Mouse (Mus musculus) forebrain, embryonic 11.5 days (tissue): ENCODE measurements around the gene Olfr250. TPM values are rescaled to one million over a fixed set of nuclear protein-coding genes. Genes with fewer than 3 reads are reported as not detected.
"Not testable (repeated sequence)": the region's sequence is repeated elsewhere in the genome, so short reads cannot be mapped to it uniquely, and the experiment has no call there.

ENCODE experiments used
- ATAC-seq: fragments of 200-750 bp; cut with Nextera tagmentation; replicated peaks from 2 replicates; pipeline ENCODE4 v1.8.0; 2017; ENCODE audit warnings: moderate TSS enrichment; ENCODE audit not compliant: low FRiP score
- DNase-seq: peaks from one replicate; pipeline ENCODE4 v3.0.0-alpha.2; 2017; ENCODE audit warnings: low spot score
- H3K27ac ChIP-seq: fragments of 300-500 bp; sonication (generic); 2 replicates; pipeline ENCODE4 v1.5.1; 2014; ENCODE audit warnings: low read depth, low read length
- H3K27me3 ChIP-seq: fragments of 300-500 bp; sonication (generic); 2 replicates; pipeline ENCODE4 v1.6.1; 2014; ENCODE audit warnings: mild to moderate bottlenecking, low read length, mixed read lengths; ENCODE audit not compliant: control insufficient read depth, insufficient read depth
- H3K36me3 ChIP-seq: fragments of 300-500 bp; sonication (generic); 2 replicates; pipeline ENCODE4 v1.6.1; 2014; ENCODE audit warnings: mild to moderate bottlenecking, low read length, moderate library complexity, mixed read lengths; ENCODE audit not compliant: control insufficient read depth, insufficient read depth
- H3K4me1 ChIP-seq: fragments of 300-500 bp; sonication (generic); replicated peaks from 2 replicates; pipeline ENCODE4 v1.6.1; 2014; ENCODE audit warnings: low read length, mixed read lengths; ENCODE audit not compliant: control insufficient read depth, insufficient read depth
- H3K4me2 ChIP-seq: fragments of 300-500 bp; sonication (generic); 2 replicates; pipeline ENCODE4 v1.6.1; 2014; ENCODE audit warnings: low read depth, mild to moderate bottlenecking, low read length, moderate library complexity, mixed read lengths; ENCODE audit not compliant: severe bottlenecking
- H3K4me3 ChIP-seq: fragments of 300-500 bp; sonication (generic); 2 replicates; pipeline ENCODE4 v1.5.1; 2014; ENCODE audit warnings: low read depth, low read length
- H3K9ac ChIP-seq: fragments of 300-500 bp; sonication (generic); 2 replicates; pipeline ENCODE4 v1.6.1; 2014; ENCODE audit warnings: low read length
- H3K9me3 ChIP-seq: fragments of 300-500 bp; sonication (generic); 2 replicates; pipeline ENCODE4 v1.6.1; 2016; ENCODE audit warnings: low read length, mixed read lengths; ENCODE audit not compliant: control insufficient read depth
- WGBS: fragments of 180-500 bp; shearing (Covaris S2); extraction: QIAGEN DNeasy Blood & Tissue Kit; methylation state at CpG from one replicate; pipeline ENCODE4 v1.1.7; 2014; 5-methylcytosine and 5-hydroxymethylcytosine counted together
- polyA plus RNA-seq: library from polyadenylated mRNA; unstranded; fragments of >200 nt; fragmentation: Nextera tagmentation; extraction: Ambion mirVana; gene quantifications from 2 replicates; pipeline ENCODE4 v1.2.1, GENCODE M21; 2014

Gene Olfr250
- not detected in 2 replicates for polyA plus RNA-seq

DNA sequence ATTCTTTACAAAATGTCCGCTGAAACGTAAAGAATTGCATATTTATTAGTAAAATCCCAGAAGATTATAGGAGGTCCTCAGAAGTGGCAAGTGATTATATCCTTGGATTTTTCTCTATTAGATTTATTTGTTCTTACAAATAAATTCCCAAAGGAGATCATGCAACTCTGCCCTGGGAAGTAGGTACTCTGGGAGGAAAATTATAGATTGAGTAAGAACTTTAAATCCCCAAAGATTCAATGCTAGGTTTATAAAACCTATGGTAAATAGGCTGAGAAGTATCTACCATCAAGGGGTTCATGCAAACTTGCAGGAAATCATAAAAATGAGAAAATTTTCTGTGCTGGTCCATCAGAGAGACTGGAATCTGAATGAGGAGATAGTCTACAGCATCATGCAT is at the start of gene Olfr250:
TSS of gene Olfr250 (plus strand) at position 301 of the 400 bp plus-strand sequence.
- Histone ChIP-seq H3K9me3 (no peaks in the 10 kb centered on the region), H3K9ac (no peak within 1 kb of the TSS), H3K27me3 (no peaks in the 10 kb centered on the region), H3K4me1 (no peaks in the 10 kb centered on the region), H3K36me3 (no peaks in the 10 kb centered on the region), H3K4me2 (no peak within 1 kb of the TSS), H3K27ac (no peak within 1 kb of the TSS), H3K4me3 (no peak within 1 kb of the TSS)
- ATAC-seq = no peak
- 85% methylated on average over 2 of the region's 2 CpGs for WGBS
- no peak for DNase-seq

DNA sequence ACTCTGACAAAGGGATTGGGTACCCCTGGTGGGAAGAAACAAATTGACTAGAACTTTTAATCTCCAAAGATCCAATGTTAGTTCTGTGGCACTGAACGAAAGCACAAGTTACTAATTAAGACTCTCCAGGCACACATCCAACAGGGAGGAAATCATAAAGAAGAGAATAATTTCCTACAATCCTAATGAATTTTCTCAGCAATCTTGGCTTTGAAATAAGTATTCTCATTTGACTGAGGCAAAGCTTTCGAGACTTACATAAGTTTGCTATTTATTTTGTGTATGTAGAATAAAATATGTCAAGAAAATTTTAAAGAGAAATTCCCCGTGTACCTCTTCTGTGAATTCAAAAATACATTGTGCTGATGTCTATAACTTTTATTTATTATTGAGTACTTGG is 37.9 kb upstream of the Olfr250 start, which contains the start of gene Olfr25:
TSS of gene Olfr25 (plus strand) at position 301 of the 400 bp plus-strand sequence.
- H3K27me3 ChIP-seq = no peaks in the 10 kb centered on the region
- no peak within 1 kb of the TSS for H3K4me3 ChIP-seq
- 75% methylated on average over 3 of the region's 3 CpGs for WGBS
- no peaks in the 10 kb centered on the region for H3K9me3 ChIP-seq
- H3K27ac ChIP-seq = no peak within 1 kb of the TSS
- DNase-seq (no peak), ATAC-seq (no peak)
- no peak within 1 kb of the TSS for H3K9ac ChIP-seq
- H3K36me3 ChIP-seq = no peaks in the 10 kb centered on the region
- no peak within 1 kb of the TSS for H3K4me2 ChIP-seq
- no peaks in the 10 kb centered on the region for H3K4me1 ChIP-seq

- ATAC-seq (no peak), DNase-seq (no peak)
- H3K27ac ChIP-seq = no peak within 1 kb of the TSS
- no peak within 1 kb of the TSS for H3K4me2 ChIP-seq
- H3K4me3 ChIP-seq = no peak within 1 kb of the TSS
- H3K9ac ChIP-seq = no peak within 1 kb of the TSS
- no peaks in the 10 kb centered on the region for H3K27me3 ChIP-seq
- H3K36me3 ChIP-seq = no peaks in the 10 kb centered on the region
- no peaks in the 10 kb centered on the region for H3K9me3 ChIP-seq
- 93% methylated on average over 4 of the region's 4 CpGs for WGBS
- H3K4me1 ChIP-seq = no peaks in the 10 kb centered on the region
Measured at GRCm38 (mm10) chr9:38348111-38348510, 18.6 kb upstream of the Olfr250 start, which contains the start of gene Olfr898. Olfr898 (plus strand) TSS chr9:38348411.

- no peak within 1 kb of the TSS for H3K4me2 ChIP-seq
- WGBS = 77% methylated on average over 2 of the region's 2 CpGs
- H3K9me3 ChIP-seq = no peaks in the 10 kb centered on the region
- ATAC-seq (no peak), DNase-seq (no peak)
- H3K27ac ChIP-seq = no peak within 1 kb of the TSS
- no peaks in the 10 kb centered on the region for H3K27me3 ChIP-seq
- H3K36me3 ChIP-seq = no peaks in the 10 kb centered on the region
- no peaks in the 10 kb centered on the region for H3K4me1 ChIP-seq
- H3K9ac ChIP-seq = no peak within 1 kb of the TSS
- H3K4me3 ChIP-seq = no peak within 1 kb of the TSS
Measured at GRCm38 (mm10) chr9:38376786-38377185, 10.1 kb downstream of the Olfr250 start, which contains the start of gene Olfr251. Olfr251 (plus strand) TSS chr9:38377086.

DNA sequence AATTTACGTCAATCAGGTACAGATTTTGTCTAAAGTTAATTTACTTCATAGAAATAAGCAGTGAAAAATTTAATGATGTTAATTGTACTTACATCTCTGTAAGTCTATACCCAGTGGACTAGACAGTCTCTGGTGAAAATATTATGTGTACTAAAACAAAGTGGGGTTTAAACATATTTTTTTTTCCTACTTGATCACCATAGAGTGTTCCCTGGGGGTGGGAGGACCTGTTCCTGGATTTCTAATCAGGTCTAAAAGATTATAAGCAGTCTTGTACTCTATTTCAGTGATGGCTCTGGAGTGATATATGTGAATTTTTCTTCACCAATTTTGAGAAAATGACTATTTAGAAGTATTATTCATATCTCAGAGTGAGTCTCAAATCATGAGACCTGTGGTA is 34.7 kb downstream of the Olfr250 start, which contains the start of gene Olfr147:
TSS of gene Olfr147 (plus strand) at position 301 of the 400 bp plus-strand sequence.
- Histone ChIP-seq H3K4me1 (no peaks in the 10 kb centered on the region), H3K27ac (no peak within 1 kb of the TSS), H3K4me2 (no peak within 1 kb of the TSS), H3K36me3 (no peaks in the 10 kb centered on the region), H3K27me3 (no peaks in the 10 kb centered on the region), H3K9ac (no peak within 1 kb of the TSS), H3K9me3 (no peaks in the 10 kb centered on the region), H3K4me3 (no peak within 1 kb of the TSS)
- DNase-seq (no peak), ATAC-seq (no peak)
- WGBS = 92% methylated on average over 1 of the region's 1 CpGs

GRCm38 (mm10) chr9:38407502-38407901 is 40.8 kb downstream of the Olfr250 start:
- ATAC-seq, H3K9me3 ChIP-seq, H3K4me2 ChIP-seq, H3K4me1 ChIP-seq, H3K27ac ChIP-seq, DNase-seq, H3K9ac ChIP-seq, H3K27me3 ChIP-seq, H3K36me3 ChIP-seq, H3K4me3 ChIP-seq: not testable (repeated sequence)
- 86% methylated on average over 3 of the region's 3 CpGs for WGBS

DNA sequence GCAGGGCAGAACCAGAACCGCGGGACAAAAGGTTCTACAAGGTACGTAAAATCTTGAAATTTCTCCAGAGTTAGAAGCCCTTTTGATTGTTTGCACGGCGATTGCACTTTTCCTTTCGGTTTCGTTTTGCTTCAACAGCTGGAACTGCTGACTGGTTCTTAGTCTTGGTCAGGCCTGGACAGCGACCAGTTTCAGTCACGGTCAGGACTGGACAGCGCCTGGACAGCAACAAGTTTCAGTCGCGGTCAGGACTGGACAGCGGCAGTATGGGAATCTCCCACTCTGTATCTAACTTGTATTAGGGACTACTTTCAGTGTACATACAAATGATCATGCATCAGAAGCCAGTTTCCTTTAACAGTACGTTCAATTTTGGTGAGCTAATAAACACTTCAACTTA is 46.8 kb downstream of the Olfr250 start:
- not testable (repeated sequence) for H3K9me3 ChIP-seq, H3K4me2 ChIP-seq, ATAC-seq, H3K36me3 ChIP-seq, H3K27me3 ChIP-seq, H3K9ac ChIP-seq, H3K27ac ChIP-seq, H3K4me1 ChIP-seq, H3K4me3 ChIP-seq
- peak; percentile 52 for DNase-seq
- WGBS = 95% methylated on average over 14 of the region's 14 CpGs

Other genes starting within 250 kb of the Olfr250 start
- gene Olfr890, start 224.4 kb upstream of the Olfr250 start, polyA plus RNA-seq = not detected in 2 replicates
- gene Olfr891, start 186.1 kb upstream of the Olfr250 start, polyA plus RNA-seq = not detected in 2 replicates
- gene Olfr893, start 158.5 kb upstream of the Olfr250 start, polyA plus RNA-seq = not detected in 2 replicates
- not detected in 2 replicates for gene Olfr894, start 148.8 kb upstream of the Olfr250 start, polyA plus RNA-seq
- gene Olfr143, start 114.1 kb upstream of the Olfr250 start, polyA plus RNA-seq = not detected in 2 replicates
- gene Olfr895, start 99.0 kb upstream of the Olfr250 start, polyA plus RNA-seq = not detected in 2 replicates
- gene Olfr896-ps1, start 75.8 kb upstream of the Olfr250 start, polyA plus RNA-seq = not detected in 2 replicates
- gene Olfr25, start 37.8 kb upstream of the Olfr250 start, polyA plus RNA-seq = not detected in 2 replicates
- not detected in 2 replicates for gene Olfr898, start 18.5 kb upstream of the Olfr250 start, polyA plus RNA-seq
- gene Olfr251, start 10.2 kb downstream of the Olfr250 start, polyA plus RNA-seq = not detected in 2 replicates
- not detected in 2 replicates for gene Olfr147, start 34.8 kb downstream of the Olfr250 start, polyA plus RNA-seq
- gene Olfr901, start 62.6 kb downstream of the Olfr250 start, polyA plus RNA-seq = not detected in 2 replicates
- gene Olfr902, start 80.8 kb downstream of the Olfr250 start, polyA plus RNA-seq = not detected in 2 replicates
- not detected in 2 replicates for gene Olfr904, start 96.2 kb downstream of the Olfr250 start, polyA plus RNA-seq
- not detected in 2 replicates for gene Olfr905, start 104.2 kb downstream of the Olfr250 start, polyA plus RNA-seq
- gene Olfr906, start 120.2 kb downstream of the Olfr250 start, polyA plus RNA-seq = not detected in 2 replicates
- not detected in 2 replicates for gene Olfr907, start 128.9 kb downstream of the Olfr250 start, polyA plus RNA-seq
- gene Olfr911-ps1, start 154.7 kb downstream of the Olfr250 start, polyA plus RNA-seq = not detected in 2 replicates
- gene Olfr910, start 171.0 kb downstream of the Olfr250 start, polyA plus RNA-seq = not detected in 2 replicates
- not detected in 2 replicates for gene Olfr912, start 213.3 kb downstream of the Olfr250 start, polyA plus RNA-seq
- not detected in 2 replicates for gene Olfr913, start 225.9 kb downstream of the Olfr250 start, polyA plus RNA-seq
- gene Olfr914, start 238.2 kb downstream of the Olfr250 start, polyA plus RNA-seq = not detected in 2 replicates